Mouse (Mus musculus): Measurements from ENCODE around the gene Slc22a4.

DNA sequence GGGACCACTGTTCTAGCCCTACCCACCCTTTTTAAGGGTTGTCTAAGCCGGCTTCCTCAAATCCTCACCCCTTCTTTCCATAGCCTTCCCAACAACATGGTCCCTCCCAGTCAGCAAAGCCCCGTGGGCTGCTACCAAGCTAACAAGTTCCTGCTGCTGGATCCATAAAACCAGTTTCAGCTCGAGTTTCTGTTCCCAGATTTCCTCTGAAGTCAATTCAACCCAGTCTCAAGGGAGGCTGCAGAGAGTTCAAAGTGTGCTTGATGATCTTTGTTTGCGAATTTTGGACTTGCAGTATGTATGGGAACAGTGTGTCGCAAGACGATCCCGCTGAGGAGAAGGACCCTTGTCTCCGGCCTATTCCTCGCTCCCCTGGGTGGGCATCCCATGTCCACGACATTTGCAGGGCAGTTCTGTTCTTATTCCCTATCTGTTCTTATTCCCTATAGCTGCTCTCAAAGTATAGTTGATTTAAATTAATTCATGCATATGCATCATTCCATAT lies 19.4 kb downstream of the Slc22a4 start:
- no peak for TF ChIP-seq POLR2A (IDR thresholded peaks at IDR 0.05; ENCODE audit: insufficient read length, low read depth)
- TF ChIP-seq E2F4 (IDR thresholded peaks at IDR 0.05; ENCODE audit: insufficient read depth): no peak
- no peak for TF ChIP-seq USF1 (IDR thresholded peaks at IDR 0.05; ENCODE audit: low read depth)
- no peak for TF ChIP-seq TCF12 (IDR thresholded peaks at IDR 0.05; ENCODE audit: insufficient read depth, poor library complexity, severe bottlenecking)
- TF ChIP-seq MYOD1 (IDR thresholded peaks at IDR 0.05; ENCODE audit: control insufficient read depth in 1 of 3, insufficient read length in 2 of 3, low read depth in 2 of 3): no peak
- no peak for TF ChIP-seq MYOG (IDR thresholded peaks at IDR 0.05; ENCODE audit: control insufficient read depth in 1 of 3, insufficient read depth in 1 of 3, insufficient read length in 2 of 3, low read depth in 2 of 3)

Data from myocyte (in vitro differentiated cells).